Mouse (Mus musculus) C2C12 (cell line): ENCODE results near the gene Cpa5.

Experiments used
- CTCF ChIP-seq: IDR thresholded peaks from one replicate; pipeline ENCODE4 v1.5.1; 2011; ENCODE audit not compliant: control insufficient read depth, insufficient read depth, insufficient read length
- FOSL1 ChIP-seq: IDR thresholded peaks from one replicate; pipeline ENCODE4 v1.8.0; 2011; ENCODE audit warnings: mild to moderate bottlenecking, low read length; ENCODE audit not compliant: poor library complexity, insufficient read depth, severe bottlenecking
- MAX ChIP-seq: IDR thresholded peaks from one replicate; pipeline ENCODE4 v1.6.1; 2011; ENCODE audit warnings: mild to moderate bottlenecking, control low read depth

DNA sequence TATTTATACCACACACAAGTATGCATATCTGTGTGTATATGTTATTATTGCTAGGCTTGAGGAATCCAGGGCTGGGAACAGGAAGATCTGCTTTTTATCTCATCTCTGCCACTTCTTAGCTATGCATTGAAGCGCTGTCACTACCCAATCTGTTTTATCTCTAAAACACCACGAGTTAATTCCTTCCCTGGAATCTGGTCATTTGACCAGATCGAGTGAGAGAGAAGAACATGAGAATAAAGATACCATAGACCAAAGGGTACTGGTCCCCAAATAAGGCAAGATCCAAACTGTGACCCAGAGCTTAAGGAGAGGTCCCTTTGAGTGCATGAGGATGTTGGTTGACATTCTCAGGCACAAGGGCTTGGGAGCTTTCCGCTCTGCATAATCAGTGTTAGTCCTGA lies 11.2 kb downstream of the Cpa5 start:
- TF ChIP-seq CTCF (no peak), MAX (no peak), FOSL1 (no peak)
